Mouse (Mus musculus) cerebellum, postnatal 36 days (tissue): ENCODE results near the gene Skap2.

Experiments
- DNase-seq, 2 experiments: peaks; one replicate each; pipeline ENCODE4 v3.0.0; 2021 to 2022; ENCODE audit warnings: mixed read lengths in 2 of 2

The Skap2 gene

DNA sequence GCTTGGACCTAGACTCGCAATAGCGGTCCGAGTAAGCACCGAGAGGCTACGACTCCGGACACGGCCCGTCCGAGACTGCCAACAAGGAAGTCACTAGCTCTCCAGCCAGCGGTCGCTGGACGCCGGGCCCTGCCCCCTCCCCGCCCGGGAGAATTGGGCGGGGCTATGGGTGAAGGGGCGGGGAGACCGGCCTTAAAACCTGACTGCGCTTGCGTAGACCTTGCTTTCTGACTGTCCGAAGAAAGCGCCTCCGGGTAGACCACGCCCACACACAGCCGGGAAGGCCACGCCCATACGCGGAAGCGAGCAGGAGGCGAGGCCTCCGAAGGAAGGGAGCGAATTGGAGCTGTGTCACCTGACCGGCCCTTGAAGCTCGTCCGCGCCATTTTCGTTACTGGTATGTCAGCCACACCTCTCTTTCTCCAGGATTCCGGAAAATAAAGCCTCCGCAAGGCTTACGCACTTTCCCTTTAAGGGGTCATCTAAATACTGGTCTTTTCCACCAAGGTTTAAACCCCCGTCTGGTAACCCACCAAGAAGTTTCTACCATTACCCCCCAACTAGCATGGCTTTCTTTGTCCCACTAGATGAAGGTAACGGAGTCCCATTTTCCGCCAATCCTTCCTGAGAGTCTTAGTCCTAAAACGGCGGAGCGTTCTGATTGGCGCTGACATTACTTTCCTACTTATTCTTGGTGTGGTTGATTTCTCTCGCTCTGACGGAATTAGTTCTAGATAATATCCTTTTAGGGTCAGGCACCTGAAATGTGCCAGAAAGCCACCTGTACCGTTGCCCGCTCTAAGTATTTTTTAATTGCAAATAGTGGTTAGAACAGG, at the start of gene Skap2:
TSS of gene Skap2 (minus strand) at position 141 of the 836 bp plus-strand sequence.
- DNase-seq, result peak; percentile 89 to 92

DNA sequence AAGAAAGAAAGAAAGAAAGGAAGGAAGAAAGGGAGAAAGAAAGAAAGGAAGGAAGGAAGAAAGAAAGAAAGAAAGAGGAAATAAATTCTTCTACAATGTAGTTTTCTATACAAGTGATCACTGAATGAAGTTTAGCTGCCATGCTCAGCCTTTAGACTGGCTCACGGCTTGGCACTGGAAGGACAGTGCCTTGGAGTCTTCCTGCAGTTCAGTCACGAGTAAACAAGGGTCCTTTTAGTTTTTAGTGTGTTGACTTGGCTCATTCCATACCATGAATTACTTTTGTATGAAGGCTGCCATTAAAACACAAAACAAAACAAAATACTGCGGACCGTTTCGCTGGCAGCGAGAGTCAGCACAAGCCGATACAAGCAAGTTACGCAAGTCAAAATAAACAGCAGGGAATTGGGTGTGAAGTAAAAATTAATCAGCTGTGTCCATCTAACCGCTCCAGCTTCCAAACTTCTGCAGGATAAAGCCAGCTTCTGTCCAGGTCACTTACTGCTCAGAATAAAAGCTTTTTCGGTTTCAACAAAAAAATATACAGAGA, 46.6 kb upstream of the Skap2 start:
- DNase-seq, result no peak

DNA sequence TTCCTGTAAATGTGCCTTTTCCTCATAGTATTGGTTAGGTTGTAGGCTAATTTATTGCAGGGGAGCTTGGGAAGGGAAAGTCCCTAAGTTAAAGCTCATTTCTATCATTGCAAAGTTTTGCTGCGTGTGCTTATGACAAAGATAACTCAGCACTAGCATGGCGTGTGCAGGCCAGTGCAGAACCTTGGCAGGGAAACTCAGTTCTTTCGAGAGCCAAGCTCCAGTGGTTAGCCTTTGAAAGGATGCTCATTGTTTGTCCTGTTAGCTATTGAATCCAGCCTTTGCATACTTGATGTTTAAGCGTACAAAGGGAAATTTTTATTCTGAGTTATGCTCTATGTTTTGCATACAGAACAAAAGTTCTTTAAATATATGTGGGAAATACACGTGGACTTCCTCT, 45.8 kb upstream of the Skap2 start:
- DNase-seq, result no peak

DNA sequence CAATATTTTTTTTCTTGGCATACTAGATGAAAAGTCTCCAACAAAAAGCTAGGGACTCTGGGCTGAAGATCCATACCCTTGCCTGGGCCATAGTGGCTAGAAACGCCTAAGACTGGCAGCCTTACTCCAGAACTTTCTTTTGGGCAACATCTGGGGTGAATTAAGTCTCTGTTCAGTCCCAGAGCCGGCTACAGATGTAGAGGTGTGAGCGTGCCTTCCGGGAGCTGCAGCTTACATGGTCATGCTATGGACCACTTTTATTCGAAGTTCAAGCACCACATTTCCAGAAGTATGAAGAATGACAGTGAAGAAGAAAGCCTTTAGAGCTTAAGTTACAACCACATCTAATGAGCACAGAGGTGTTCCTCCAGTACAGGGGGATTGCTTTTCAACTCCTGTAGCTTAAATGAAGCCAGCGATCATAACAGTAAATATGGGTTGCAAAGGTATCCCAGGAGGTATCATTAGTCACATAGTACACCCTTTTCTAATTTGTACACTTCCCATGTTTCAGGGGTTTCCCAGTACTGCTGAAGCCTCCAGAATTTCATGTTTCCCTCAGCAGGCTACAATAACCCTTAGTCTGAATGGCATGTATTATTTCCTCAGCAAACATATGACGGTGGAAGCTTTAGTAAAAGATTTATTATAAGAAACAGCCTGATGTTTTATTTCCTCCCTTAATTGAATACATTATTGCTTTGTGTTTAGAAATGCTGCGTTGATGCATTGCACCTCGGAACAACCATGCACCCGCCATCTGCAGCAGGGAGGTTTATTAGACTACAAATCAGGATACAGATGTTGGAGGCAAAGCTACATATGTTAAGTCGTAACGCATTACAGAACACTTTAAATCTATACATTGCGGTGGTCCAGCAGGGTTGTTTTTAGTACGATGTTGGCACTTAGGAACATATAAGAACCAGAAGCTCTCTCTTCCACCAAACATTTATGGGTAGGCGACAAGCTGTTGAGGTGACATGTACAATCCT, 41.5 kb upstream of the Skap2 start:
- DNase-seq, result no peak

DNA sequence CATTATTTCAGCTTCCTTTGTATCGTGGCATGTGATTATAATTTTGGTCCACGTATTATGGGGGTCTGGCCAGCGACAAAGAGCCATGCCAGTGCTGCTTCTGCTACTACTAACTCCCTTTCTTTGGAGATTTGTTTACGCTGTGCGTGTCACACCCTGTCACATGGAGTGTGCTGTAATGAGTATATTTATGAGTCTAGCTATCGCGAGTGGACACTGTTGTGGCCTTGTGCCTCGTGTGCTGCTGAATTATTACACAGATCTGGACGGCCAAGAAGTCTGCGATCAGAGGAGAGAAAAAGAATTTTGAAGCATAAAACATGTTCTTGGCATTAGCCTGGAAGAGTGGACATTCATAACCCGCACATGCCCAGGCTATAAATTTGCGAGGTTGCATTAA, 37.7 kb upstream of the Skap2 start:
- DNase-seq, result no peak

DNA sequence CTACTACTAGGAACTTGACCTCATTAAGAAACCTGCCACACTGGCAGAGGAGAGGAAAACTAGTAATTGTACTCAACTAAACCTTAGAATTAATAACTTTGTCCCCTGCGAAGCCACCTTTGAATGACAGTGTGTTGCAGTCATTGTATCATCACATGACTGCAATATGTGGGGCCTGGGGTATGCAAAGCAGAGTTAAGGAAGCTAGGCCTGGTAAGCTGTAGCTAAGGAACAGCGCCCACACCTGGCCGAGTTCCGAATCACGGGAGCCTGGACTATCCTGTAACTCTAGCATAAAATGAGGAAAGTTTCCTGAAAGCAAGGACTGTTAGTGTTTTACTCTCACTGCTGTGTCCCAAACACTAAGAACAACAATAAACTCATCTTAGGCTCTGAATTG, 33.2 kb upstream of the Skap2 start:
- DNase-seq, result no peak

DNA sequence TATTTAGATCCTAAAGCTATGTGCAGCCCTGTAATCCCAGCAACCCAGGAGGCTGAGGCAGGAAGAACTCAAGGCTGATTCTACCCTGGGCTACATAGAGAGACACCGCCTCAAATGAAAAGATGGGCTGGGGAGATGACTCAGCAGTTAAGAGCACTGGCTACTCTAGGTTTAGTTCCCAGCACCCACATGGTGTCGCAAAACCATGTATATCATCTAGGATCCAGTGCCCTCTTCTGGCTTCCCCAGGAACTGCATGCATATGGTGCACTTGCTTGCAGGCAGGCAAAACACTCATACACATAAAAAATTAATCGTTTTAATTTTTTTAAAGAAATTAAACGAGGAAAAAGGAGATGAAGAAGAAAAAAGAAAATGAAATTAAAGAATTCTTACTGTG, 23.7 kb upstream of the Skap2 start:
- no peak for DNase-seq

DNA sequence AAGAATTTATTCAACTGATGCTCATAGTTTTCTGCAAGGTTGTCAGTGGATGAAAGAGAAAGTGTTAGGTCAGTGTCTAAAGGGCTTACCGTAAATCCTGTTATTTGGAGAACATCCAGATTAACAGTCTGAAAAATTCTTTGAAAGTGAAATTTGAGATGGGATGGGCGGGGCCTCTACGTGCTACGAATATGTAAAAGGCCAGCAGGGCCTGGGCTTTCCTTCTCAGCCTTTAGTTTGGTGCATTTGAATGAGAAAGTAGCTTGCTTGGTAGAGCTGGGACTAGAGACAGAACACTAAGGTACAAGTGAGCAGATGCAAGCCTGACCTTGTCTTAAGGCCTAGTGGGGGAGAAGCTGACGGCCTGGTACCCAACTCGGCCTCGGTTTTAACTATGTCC, 18.8 kb upstream of the Skap2 start:
- no peak for DNase-seq

DNA sequence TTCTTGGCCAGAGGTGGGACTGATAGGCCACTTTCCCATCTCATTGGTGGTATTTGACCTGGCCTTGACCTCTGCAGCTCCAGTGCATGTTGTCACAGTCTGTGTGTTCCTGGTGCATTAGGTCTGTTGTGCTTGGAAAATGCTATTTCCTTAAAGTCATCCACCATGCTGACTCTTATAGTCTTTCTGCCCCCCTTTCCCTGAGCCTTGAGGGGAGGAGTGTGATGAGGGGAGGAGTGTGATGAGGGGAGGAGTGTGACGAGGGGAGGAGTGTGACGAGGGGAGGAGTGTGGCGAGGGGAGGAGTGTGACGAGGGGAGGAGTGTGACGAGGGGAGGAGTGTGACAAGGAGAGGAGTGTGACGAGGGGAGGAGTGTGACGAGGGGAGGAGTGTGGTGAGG, 15.8 kb upstream of the Skap2 start:
- no peak for DNase-seq

DNA sequence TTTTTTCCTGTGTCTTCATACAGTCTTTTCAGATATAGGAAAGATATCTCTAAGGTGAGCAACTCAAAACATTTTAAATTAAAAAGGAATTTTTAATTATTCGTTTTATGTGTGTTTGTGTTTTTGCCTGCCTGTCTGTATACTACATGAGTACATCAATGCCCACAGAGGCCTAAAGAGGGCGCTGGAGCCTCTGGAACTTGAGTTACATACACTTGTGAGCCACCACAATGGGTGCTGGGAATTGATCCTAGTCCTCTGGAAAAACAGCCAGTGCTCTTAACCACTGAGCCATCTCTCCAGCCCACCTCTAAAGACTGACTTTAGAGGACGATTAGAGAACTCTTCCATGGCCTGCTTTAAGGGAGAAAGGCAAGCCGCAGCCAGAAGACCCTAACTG, 14.8 kb upstream of the Skap2 start:
- DNase-seq, result no peak

DNA sequence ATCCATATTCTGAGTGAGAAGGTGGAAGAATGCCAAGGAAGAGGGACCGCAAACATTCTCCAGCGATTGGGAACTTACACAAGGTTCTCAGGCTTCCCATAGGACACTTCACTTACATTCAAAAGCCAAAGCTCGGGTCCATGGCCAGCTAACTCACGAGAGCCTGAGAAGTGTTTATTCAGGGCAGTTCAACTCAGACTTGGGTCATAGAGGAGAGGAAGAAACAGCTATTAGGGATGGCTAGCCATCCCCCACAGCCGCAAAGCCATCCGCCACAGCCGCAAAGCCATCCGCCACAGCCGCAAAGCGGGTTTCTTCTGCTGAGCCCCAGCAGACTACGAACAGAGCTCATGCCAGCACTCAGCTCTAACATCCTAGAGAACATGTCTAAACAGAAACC, 13.9 kb upstream of the Skap2 start:
- no peak for DNase-seq

DNA sequence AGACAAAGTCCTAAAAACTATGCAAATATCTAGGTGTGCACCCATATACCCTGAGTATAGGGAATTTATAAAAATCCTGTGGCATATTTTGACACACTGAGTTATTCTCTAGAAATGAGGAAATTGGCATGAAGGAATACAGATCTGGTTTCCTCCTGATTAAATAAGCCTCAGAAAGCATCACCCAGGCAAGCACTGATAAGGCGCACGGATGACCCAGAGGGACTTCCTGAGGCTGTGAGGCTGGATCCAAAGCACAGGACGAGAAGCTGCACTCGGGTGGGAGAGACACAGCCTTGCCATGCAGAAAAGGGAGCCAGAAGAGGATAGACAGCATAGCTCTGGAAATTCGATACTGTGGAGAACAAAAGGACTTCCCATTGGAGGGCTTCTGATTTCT, 12.4 kb upstream of the Skap2 start:
- DNase-seq, result no peak

DNA sequence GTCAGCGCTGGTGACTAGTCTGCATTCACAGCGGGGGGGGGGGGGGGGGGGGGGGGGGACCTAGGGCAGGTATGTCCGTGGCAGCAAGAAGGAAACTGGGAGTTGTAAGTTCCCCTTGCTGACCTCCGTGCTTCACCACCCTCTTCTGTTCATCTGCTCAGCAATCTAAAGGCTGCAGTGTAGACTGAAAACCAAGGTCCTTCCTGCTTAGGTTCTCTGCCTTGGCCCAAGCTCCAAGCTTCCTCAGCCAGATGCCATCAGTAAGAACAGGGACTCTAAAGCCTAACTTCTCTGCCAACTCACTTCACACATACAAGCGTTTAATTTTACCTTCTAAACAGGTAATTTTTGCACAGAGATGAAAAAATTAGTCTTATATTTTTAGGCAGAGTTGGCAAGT, 10.0 kb upstream of the Skap2 start:
- DNase-seq, result no peak

DNA sequence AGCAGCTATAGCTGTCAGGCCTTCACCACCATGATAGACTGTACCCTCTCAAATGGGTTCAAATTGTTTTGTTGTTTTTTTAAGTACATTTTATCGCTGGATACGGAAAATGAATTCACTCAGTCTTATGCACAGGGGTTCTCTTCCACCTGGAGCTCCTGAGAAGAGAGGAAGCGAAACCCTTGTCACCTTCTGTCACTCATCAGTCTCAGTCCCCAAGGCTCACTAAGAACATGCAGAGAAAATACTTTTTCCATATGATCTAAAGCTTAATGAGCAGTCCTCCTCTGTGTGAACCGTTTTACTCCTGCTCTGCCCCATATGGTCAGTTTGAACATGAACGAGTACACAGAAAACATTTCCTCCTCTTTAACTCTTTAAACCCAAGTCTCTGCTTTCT, 7.9 kb upstream of the Skap2 start:
- DNase-seq, result no peak

DNA sequence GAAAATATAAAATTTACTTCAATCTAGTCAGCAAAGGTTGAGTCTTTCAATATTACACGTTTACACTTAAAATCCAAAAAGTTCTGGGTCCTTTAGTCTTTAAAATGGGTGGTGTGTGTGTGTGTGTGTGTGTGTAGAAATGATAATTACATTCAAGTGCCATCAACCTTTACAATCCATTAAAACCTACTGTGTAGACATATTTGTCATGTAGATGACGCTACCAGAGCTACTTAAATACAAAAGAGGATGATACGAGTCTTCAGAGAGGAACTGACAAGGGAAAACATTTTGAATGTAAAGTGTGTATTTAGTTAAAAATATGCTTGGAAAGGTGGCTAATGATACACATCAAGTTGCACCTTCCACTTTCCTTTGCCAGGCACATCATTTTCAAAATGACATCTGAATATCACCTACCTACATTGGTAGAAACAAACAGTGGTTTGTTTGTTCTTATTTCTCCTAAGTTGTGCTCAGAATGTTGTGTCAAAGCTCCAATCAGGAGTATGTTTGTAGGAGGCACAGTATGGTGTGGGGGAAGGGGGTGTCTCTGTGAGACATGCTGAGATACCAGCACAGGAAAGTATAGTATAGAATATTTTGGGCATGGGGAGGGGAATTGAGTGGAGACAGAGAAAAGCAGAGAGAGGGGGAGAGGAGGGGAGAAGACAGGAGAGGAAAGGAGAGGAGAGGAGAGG, 1.0 kb upstream of the Skap2 start:
- DNase-seq, result no peak

DNA sequence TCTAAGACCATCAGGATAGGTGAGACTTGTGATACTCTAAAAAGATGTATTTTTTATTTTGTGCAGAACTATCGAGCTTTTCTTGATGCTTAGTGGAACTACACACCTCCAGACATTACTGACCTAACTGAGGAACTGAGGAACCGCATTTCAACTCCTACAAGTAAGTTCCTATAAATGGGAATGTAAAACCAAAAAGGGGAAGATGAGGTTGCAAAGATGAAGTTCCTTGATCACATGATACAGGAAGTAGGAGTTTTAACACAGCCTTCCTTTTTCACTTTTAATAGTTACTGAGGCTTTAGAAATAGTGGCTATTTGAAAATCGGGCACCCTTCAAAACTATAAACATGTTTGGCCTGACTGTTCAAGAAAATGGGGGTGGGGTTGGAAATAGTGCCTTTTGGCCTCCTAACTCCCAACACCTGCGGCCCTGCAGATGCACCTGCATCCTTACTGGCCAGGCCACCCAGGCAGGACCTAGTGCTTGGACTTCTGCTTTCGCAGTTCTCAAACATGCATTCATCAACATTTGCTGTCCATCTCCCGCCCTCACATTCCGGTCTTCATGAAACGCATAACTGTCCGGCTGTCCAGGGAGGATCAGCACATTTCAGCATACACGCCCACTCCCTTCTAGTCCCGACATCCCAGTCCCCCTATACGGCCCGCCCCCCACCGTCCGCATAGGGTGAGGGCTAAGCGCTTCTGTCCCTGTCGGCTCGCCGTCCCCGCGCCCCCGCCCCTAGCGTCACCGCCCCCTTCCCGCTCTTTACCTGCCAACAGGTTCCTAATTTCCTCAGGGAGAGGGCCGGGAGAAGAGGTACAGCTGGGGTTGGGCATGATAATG, 565 bp downstream of the Skap2 start:
- peak in 1 of 2 experiments; percentile 45 for DNase-seq

DNA sequence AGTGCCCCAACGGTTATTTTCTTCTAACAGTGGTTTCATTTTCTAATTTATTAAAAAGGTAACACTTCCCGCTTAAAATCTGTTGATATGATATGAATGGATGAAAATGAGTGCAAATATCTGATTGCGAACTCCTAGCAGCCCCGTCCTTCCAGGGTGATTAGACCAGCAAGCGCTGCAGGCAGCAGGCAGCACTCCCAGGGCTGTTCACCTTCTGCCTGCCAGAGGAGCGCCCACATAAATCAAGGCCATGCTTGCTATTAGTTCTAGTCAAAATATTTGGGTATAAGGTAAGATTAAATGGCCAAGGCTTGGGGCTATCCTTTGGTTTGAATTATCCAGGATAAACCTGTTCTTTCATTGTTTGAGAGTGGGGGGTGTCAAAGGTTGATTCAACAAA, 3.0 kb downstream of the Skap2 start:
- DNase-seq, result no peak

DNA sequence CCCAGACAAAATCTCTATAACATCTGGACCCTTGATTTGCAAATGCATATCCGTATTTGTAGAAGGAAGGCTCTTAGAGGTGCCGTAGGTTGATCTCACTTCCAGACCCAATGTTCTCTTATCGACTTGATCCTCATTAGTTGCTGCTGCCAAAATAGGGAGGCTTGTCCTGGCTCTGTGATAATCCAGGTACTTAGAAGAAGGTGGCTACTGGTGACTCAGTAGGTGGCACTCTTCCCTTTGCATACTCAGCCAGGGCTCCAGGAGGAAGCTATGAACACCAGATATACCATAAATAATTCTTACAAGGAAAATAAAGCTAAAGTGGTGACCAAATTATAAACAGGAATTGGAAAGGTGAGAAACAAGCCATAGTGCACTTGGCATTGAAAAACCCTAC, 3.6 kb downstream of the Skap2 start:
- no peak for DNase-seq

DNA sequence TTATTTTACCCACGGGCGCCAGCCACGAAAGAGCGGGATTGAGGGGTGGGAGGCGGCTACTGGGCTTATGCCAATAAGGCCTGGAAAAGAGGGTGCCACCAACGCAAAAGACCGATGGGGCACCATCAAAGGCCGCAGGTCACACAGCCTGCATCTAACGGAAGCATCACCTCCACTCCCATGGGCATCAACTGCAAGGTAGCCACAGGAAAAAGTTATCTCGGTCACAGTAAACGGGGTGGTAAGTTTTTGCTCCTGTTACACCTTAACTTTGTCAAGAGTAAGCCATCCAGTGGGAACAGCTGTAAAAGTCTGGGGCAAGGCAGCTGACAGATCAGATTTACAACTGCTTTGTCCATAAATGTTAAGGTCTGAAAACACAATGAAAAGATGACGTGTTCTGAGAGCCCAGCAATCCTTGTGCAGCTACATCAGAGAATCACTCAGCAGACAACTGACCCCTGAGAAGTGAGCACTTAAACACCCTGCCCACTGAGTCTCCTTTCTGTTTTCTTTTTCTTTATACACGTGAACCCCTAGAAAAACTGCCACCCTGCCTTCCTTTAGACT, 5.6 kb downstream of the Skap2 start:
- no peak for DNase-seq

DNA sequence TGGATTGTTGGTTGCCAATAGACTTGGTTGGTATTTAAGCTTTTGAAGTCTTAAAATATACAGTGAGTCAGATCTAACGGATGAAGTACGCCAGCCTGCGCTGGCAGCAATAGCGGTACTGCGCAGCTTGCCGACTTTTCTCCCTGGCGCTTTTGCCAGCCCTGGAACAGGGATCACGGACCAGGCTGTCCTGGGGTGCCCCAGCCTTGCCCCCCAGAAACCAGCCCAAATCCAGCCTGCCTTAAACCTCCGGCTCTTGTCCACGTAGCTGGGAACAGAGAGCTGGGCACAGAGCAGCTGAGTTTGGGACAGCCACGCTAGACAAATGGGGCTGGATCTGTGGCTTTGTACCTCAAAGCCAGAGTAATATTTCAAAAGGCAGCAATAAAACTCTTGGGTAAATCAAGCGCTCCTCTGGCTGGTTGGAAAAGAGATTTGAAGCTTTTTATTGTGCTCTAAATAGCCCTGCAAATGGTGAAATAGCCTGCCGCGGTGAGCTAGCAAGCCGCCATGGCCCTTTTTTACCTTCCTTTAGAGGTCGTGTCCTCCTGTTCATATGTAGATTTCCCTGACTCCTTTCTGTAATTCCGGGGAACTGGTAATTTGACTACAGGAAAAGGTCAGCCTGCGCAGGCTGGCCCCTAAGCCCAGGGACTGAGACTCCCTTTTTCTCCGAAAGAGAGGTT, 6.2 kb downstream of the Skap2 start:
- peak; percentile 3 to 9 for DNase-seq

DNA sequence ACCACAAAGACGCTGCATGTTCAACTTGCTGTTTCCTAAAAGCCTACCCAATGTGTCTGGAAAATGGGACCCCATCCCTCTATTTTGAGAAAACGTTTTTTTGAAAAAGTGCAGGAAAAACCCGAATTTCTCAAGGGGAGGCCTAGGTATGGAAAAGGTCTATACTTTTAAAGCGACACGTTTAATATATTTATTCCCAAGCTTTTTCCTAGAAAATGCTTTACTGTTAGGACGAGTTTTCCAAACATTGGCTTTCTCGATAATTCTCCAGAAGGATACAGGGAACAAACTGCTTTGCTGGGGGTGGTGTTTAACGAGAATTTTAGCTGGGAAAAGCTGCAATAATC, 6.8 kb downstream of the Skap2 start:
- DNase-seq, result no peak
